Mouse (Mus musculus): Measurements from ENCODE around the gene Tor4a. TPM values are rescaled to one million over a fixed set of nuclear protein-coding genes. Genes with fewer than 3 reads are reported as not detected.

The Tor4a gene
- polyA plus RNA-seq, 1 experiment from 2014 or later = 6.0 TPM

- 1% methylated on average over 90 of the region's 100 CpGs for WGBS (ENCODE audit: insufficient replicate concordance)
- peaks cover 37% of the 10 kb centered on the region for H3K4me1 ChIP-seq (ENCODE audit: insufficient read depth)
- ATAC-seq = peak; percentile 76
- peak overlapping the region; percentile 98 for H3K4me2 ChIP-seq (ENCODE audit: low read depth, low read length)
- TF ChIP-seq EP300 (IDR thresholded peaks at IDR 0.05; ENCODE audit: low read depth) (no peak), CTCF (IDR thresholded peaks at IDR 0.05; ENCODE audit: low read depth) (peak; percentile 29)
- no peaks in the 10 kb centered on the region for H3K36me3 ChIP-seq (replicated peaks; ENCODE audit: insufficient read depth, low read length)
- H3K27ac ChIP-seq (ENCODE audit: low read depth) = peak overlapping the region; percentile 80
- H3K9ac ChIP-seq (replicated peaks) = peak overlapping the region; percentile 65
- DNase-seq = peak; percentile 59
- no peaks in the 10 kb centered on the region for H3K9me3 ChIP-seq (ENCODE audit: low read length)
- H3K4me3 ChIP-seq (ENCODE audit: low read depth, low read length) = peak overlapping the region; percentile 61
- peaks cover 52% of the 10 kb centered on the region for H3K27me3 ChIP-seq (ENCODE audit: insufficient read depth, low read length)
Observed at GRCm38 (mm10) chr2:25180973-25181890, 15.5 kb downstream of the Tor4a start.

GRCm38 (mm10) chr2:25180478-25180903, 16.2 kb downstream of the Tor4a start, which contains the start of gene Nrarp:
Gene Nrarp, plus strand, starts transcription at chr2:25180758.
- no peak for TF ChIP-seq EP300 (IDR thresholded peaks at IDR 0.05; ENCODE audit: low read depth)
- peak; percentile 62 for TF ChIP-seq CTCF (IDR thresholded peaks at IDR 0.05; ENCODE audit: low read depth)
- peak; percentile 89 for DNase-seq
- Histone ChIP-seq H3K9me3 (ENCODE audit: low read length) (no peaks in the 10 kb centered on the region), H3K27ac (ENCODE audit: low read depth) (peak within 1 kb of the TSS; percentile 80), H3K27me3 (ENCODE audit: insufficient read depth, low read length) (peaks cover 51% of the 10 kb centered on the region), H3K36me3 (replicated peaks; ENCODE audit: insufficient read depth, low read length) (no peaks in the 10 kb centered on the region), H3K9ac (replicated peaks) (peak within 1 kb of the TSS; percentile 65), H3K4me2 (ENCODE audit: low read depth, low read length) (peak within 1 kb of the TSS; percentile 98), H3K4me1 (ENCODE audit: insufficient read depth) (peaks cover 33% of the 10 kb centered on the region), H3K4me3 (ENCODE audit: low read depth, low read length) (peak within 1 kb of the TSS; percentile 61)
- peak; percentile 81 for ATAC-seq
- under 1% methylated on average over 31 of the region's 35 CpGs for WGBS (ENCODE audit: insufficient replicate concordance)

GRCm38 (mm10) chr2:25179566-25180217, 17.0 kb downstream of the Tor4a start:
- Histone ChIP-seq H3K36me3 (replicated peaks; ENCODE audit: insufficient read depth, low read length) (no peaks in the 10 kb centered on the region), H3K4me1 (ENCODE audit: insufficient read depth) (peaks cover 38% of the 10 kb centered on the region), H3K9ac (replicated peaks) (peak overlapping the region; percentile 65; the same call in 1 of the 2 replicates), H3K27me3 (ENCODE audit: insufficient read depth, low read length) (peaks cover 43% of the 10 kb centered on the region), H3K9me3 (ENCODE audit: low read length) (no peaks in the 10 kb centered on the region), H3K4me3 (ENCODE audit: low read depth, low read length) (no peak overlapping the region), H3K27ac (ENCODE audit: low read depth) (no peak overlapping the region), H3K4me2 (ENCODE audit: low read depth, low read length) (peak overlapping the region; percentile 98)
- TF ChIP-seq EP300 (IDR thresholded peaks at IDR 0.05; ENCODE audit: low read depth) = no peak
- TF ChIP-seq CTCF (IDR thresholded peaks at IDR 0.05; ENCODE audit: low read depth) = no peak
- no peak for ATAC-seq
- DNase-seq = peak; percentile 12
- 62% methylated on average over 15 of the region's 15 CpGs for WGBS (ENCODE audit: insufficient replicate concordance)

- DNase-seq (no peak), ATAC-seq (no peak)
- Histone ChIP-seq H3K4me1 (ENCODE audit: insufficient read depth) (peaks cover 40% of the 10 kb centered on the region), H3K4me3 (ENCODE audit: low read depth, low read length) (no peak overlapping the region), H3K4me2 (ENCODE audit: low read depth, low read length) (no peak overlapping the region), H3K27me3 (ENCODE audit: insufficient read depth, low read length) (peaks cover 32% of the 10 kb centered on the region), H3K9me3 (ENCODE audit: low read length) (no peaks in the 10 kb centered on the region), H3K36me3 (replicated peaks; ENCODE audit: insufficient read depth, low read length) (no peaks in the 10 kb centered on the region), H3K9ac (replicated peaks) (no peak overlapping the region), H3K27ac (ENCODE audit: low read depth) (no peak overlapping the region)
- WGBS (ENCODE audit: insufficient replicate concordance) = 55% methylated on average over 10 of the region's 10 CpGs
- TF ChIP-seq CTCF (IDR thresholded peaks at IDR 0.05; ENCODE audit: low read depth) = no peak
- no peak for TF ChIP-seq EP300 (IDR thresholded peaks at IDR 0.05; ENCODE audit: low read depth)
Observed at GRCm38 (mm10) chr2:25178285-25178972, 18.3 kb downstream of the Tor4a start.

- TF ChIP-seq CTCF (IDR thresholded peaks at IDR 0.05; ENCODE audit: low read depth) (no peak), EP300 (IDR thresholded peaks at IDR 0.05; ENCODE audit: low read depth) (no peak)
- no peaks in the 10 kb centered on the region for H3K9me3 ChIP-seq (ENCODE audit: low read length)
- H3K27me3 ChIP-seq (ENCODE audit: insufficient read depth, low read length) = peaks cover 31% of the 10 kb centered on the region
- no peak overlapping the region for H3K27ac ChIP-seq (ENCODE audit: low read depth)
- H3K4me3 ChIP-seq (ENCODE audit: low read depth, low read length) = no peak overlapping the region
- H3K36me3 ChIP-seq (replicated peaks; ENCODE audit: insufficient read depth, low read length) = no peaks in the 10 kb centered on the region
- no peak overlapping the region for H3K9ac ChIP-seq (replicated peaks)
- DNase-seq = peak; percentile 24
- no peak overlapping the region for H3K4me2 ChIP-seq (ENCODE audit: low read depth, low read length)
- H3K4me1 ChIP-seq (ENCODE audit: insufficient read depth) = peaks cover 42% of the 10 kb centered on the region
- 69% methylated on average over 6 of the region's 6 CpGs for WGBS (ENCODE audit: insufficient replicate concordance)
- no peak for ATAC-seq
Observed at GRCm38 (mm10) chr2:25177685-25178084, 19.0 kb downstream of the Tor4a start.
